Mouse (Mus musculus): Measurements from ENCODE around the gene Ccdc173. TPM values are rescaled to one million over a fixed set of nuclear protein-coding genes. Genes with fewer than 3 reads are reported as not detected.
A peak's percentile ranks its signal among the peaks of the same experiment; 100 is the strongest.

Ccdc173 gene
- polyA plus RNA-seq, 1 experiment, result 1.8 TPM

- no peak for TF ChIP-seq CTCF (IDR thresholded peaks at IDR 0.05; ENCODE audit: borderline replicate concordance, insufficient read depth, low read length)
- no peak for TF ChIP-seq POLR2A (IDR thresholded peaks at IDR 0.05; ENCODE audit: low read depth, low read length)
- no peak overlapping the region for H3K4me3 ChIP-seq (ENCODE audit: insufficient read depth, low read length)
- no peak overlapping the region for H3K27ac ChIP-seq (ENCODE audit: insufficient read depth, low read length)
- no peaks in the 10 kb centered on the region for H3K4me1 ChIP-seq (ENCODE audit: control insufficient read depth, insufficient read depth, low read length)
These were observed 44.3 kb downstream of the Ccdc173 start for GRCm38 (mm10) chr2:69745091-69745490.

GRCm38 (mm10) chr2:69723519-69723825, 65.9 kb downstream of the Ccdc173 start:
- H3K4me1 ChIP-seq (ENCODE audit: control insufficient read depth, insufficient read depth, low read length), result peaks cover 2% of the 10 kb centered on the region; the same call in 1 of the 2 replicates
- H3K4me3 ChIP-seq (ENCODE audit: insufficient read depth, low read length), result peak overlapping the region; percentile 96
- TF ChIP-seq POLR2A (IDR thresholded peaks at IDR 0.05; ENCODE audit: low read depth, low read length), result peak; percentile 35
- no peak for TF ChIP-seq CTCF (IDR thresholded peaks at IDR 0.05; ENCODE audit: borderline replicate concordance, insufficient read depth, low read length)
- peak overlapping the region; percentile 70 for H3K27ac ChIP-seq (ENCODE audit: insufficient read depth, low read length)

GRCm38 (mm10) chr2:69722650-69723518, 66.5 kb downstream of the Ccdc173 start:
- Histone ChIP-seq H3K4me1 (ENCODE audit: control insufficient read depth, insufficient read depth, low read length) (peaks cover 2% of the 10 kb centered on the region; the same call in 1 of the 2 replicates), H3K4me3 (ENCODE audit: insufficient read depth, low read length) (peak overlapping the region; percentile 96), H3K27ac (ENCODE audit: insufficient read depth, low read length) (peak overlapping the region; percentile 70)
- no peak for TF ChIP-seq CTCF (IDR thresholded peaks at IDR 0.05; ENCODE audit: borderline replicate concordance, insufficient read depth, low read length)
- peak; percentile 68 for TF ChIP-seq POLR2A (IDR thresholded peaks at IDR 0.05; ENCODE audit: low read depth, low read length)

GRCm38 (mm10) chr2:69722273-69722649, 67.1 kb downstream of the Ccdc173 start, which contains the start of gene Ppig:
Gene Ppig (plus strand): TSS chr2:69722545.
- H3K4me1 ChIP-seq (ENCODE audit: control insufficient read depth, insufficient read depth, low read length), result peaks cover 2% of the 10 kb centered on the region; the same call in 1 of the 2 replicates
- H3K4me3 ChIP-seq (ENCODE audit: insufficient read depth, low read length), result peak within 1 kb of the TSS; percentile 96
- H3K27ac ChIP-seq (ENCODE audit: insufficient read depth, low read length), result peak within 1 kb of the TSS; percentile 70
- TF ChIP-seq POLR2A (IDR thresholded peaks at IDR 0.05; ENCODE audit: low read depth, low read length), result no peak
- TF ChIP-seq CTCF (IDR thresholded peaks at IDR 0.05; ENCODE audit: borderline replicate concordance, insufficient read depth, low read length), result no peak

- Histone ChIP-seq H3K27ac (ENCODE audit: insufficient read depth, low read length) (no peak overlapping the region), H3K4me1 (ENCODE audit: control insufficient read depth, insufficient read depth, low read length) (no peaks in the 10 kb centered on the region), H3K4me3 (ENCODE audit: insufficient read depth, low read length) (no peak overlapping the region)
- TF ChIP-seq CTCF (IDR thresholded peaks at IDR 0.05; ENCODE audit: borderline replicate concordance, insufficient read depth, low read length), result no peak
- no peak; the same call in 1 of the 2 replicates for TF ChIP-seq POLR2A (IDR thresholded peaks at IDR 0.05; ENCODE audit: low read depth, low read length)
These were observed 70.3 kb downstream of the Ccdc173 start for GRCm38 (mm10) chr2:69719121-69719520.

GRCm38 (mm10) chr2:69716483-69716882, 72.9 kb downstream of the Ccdc173 start:
- Histone ChIP-seq H3K27ac (ENCODE audit: insufficient read depth, low read length) (no peak overlapping the region), H3K4me1 (ENCODE audit: control insufficient read depth, insufficient read depth, low read length) (no peaks in the 10 kb centered on the region), H3K4me3 (ENCODE audit: insufficient read depth, low read length) (no peak overlapping the region)
- TF ChIP-seq POLR2A (IDR thresholded peaks at IDR 0.05; ENCODE audit: low read depth, low read length) (no peak), CTCF (IDR thresholded peaks at IDR 0.05; ENCODE audit: borderline replicate concordance, insufficient read depth, low read length) (no peak)

GRCm38 (mm10) chr2:69714126-69714525, 75.2 kb downstream of the Ccdc173 start:
- TF ChIP-seq POLR2A (IDR thresholded peaks at IDR 0.05; ENCODE audit: low read depth, low read length), result no peak
- no peak for TF ChIP-seq CTCF (IDR thresholded peaks at IDR 0.05; ENCODE audit: borderline replicate concordance, insufficient read depth, low read length)
- no peak overlapping the region for H3K4me3 ChIP-seq (ENCODE audit: insufficient read depth, low read length)
- H3K27ac ChIP-seq (ENCODE audit: insufficient read depth, low read length), result no peak overlapping the region
- no peaks in the 10 kb centered on the region for H3K4me1 ChIP-seq (ENCODE audit: control insufficient read depth, insufficient read depth, low read length)

GRCm38 (mm10) chr2:69713626-69714014, 75.8 kb downstream of the Ccdc173 start:
- no peaks in the 10 kb centered on the region for H3K4me1 ChIP-seq (ENCODE audit: control insufficient read depth, insufficient read depth, low read length)
- TF ChIP-seq CTCF (IDR thresholded peaks at IDR 0.05; ENCODE audit: borderline replicate concordance, insufficient read depth, low read length) (no peak), POLR2A (IDR thresholded peaks at IDR 0.05; ENCODE audit: low read depth, low read length) (no peak)
- H3K27ac ChIP-seq (ENCODE audit: insufficient read depth, low read length), result no peak overlapping the region
- no peak overlapping the region for H3K4me3 ChIP-seq (ENCODE audit: insufficient read depth, low read length)

- TF ChIP-seq POLR2A (IDR thresholded peaks at IDR 0.05; ENCODE audit: low read depth, low read length) (peak; percentile 53), CTCF (IDR thresholded peaks at IDR 0.05; ENCODE audit: borderline replicate concordance, insufficient read depth, low read length) (no peak)
- no peaks in the 10 kb centered on the region for H3K4me1 ChIP-seq (ENCODE audit: control insufficient read depth, insufficient read depth, low read length)
- H3K4me3 ChIP-seq (ENCODE audit: insufficient read depth, low read length), result peak within 1 kb of the TSS; percentile 82
- peak within 1 kb of the TSS; percentile 29; the same call in 1 of the 2 replicates for H3K27ac ChIP-seq (ENCODE audit: insufficient read depth, low read length)
These were observed 76.3 kb downstream of the Ccdc173 start, which contains the start of gene Fastkd1 for GRCm38 (mm10) chr2:69712981-69713625. Gene Fastkd1 (minus strand): TSS chr2:69713516.

- H3K4me3 ChIP-seq (ENCODE audit: insufficient read depth, low read length), result no peak overlapping the region
- TF ChIP-seq CTCF (IDR thresholded peaks at IDR 0.05; ENCODE audit: borderline replicate concordance, insufficient read depth, low read length), result no peak
- no peak overlapping the region for H3K27ac ChIP-seq (ENCODE audit: insufficient read depth, low read length)
- no peaks in the 10 kb centered on the region for H3K4me1 ChIP-seq (ENCODE audit: control insufficient read depth, insufficient read depth, low read length)
These were observed 77.2 kb downstream of the Ccdc173 start for GRCm38 (mm10) chr2:69712171-69712570.

Other genes with a start within 250 kb of the Ccdc173 start
- 1.3 and 1.5 TPM in 2 replicates for gene Lrp2, start 203.5 kb downstream of the Ccdc173 start, polyA plus RNA-seq (2011; ENCODE audit: insufficient read length, low read depth, missing spikeins)
- gene Bbs5, start 142.4 kb downstream of the Ccdc173 start, polyA plus RNA-seq (2011; ENCODE audit: insufficient read length, low read depth, missing spikeins), result 19.3 and 20.2 TPM in 2 replicates
- 0.38 and 0.47 TPM in 2 replicates for gene Klhl41, start 119.5 kb downstream of the Ccdc173 start, polyA plus RNA-seq (2011; ENCODE audit: insufficient read length, low read depth, missing spikeins)
- gene Fastkd1, start 76.1 kb downstream of the Ccdc173 start, polyA plus RNA-seq (2011; ENCODE audit: insufficient read length, low read depth, missing spikeins), result 9.6 and 11.3 TPM in 2 replicates
- 130 and 149 TPM in 2 replicates for gene Ppig, start 67.0 kb downstream of the Ccdc173 start, polyA plus RNA-seq (2011; ENCODE audit: insufficient read length, low read depth, missing spikeins)
- gene Phospho2, start within 50 bp of the Ccdc173 start, polyA plus RNA-seq (2011; ENCODE audit: insufficient read length, low read depth, missing spikeins), result 16.3 and 22.5 TPM in 2 replicates
- gene Klhl23, start 32.4 kb upstream of the Ccdc173 start, polyA plus RNA-seq (2011; ENCODE audit: insufficient read length, low read depth, missing spikeins), result 22.5 and 30.2 TPM in 2 replicates
- gene Ssb, start 72.0 kb upstream of the Ccdc173 start, polyA plus RNA-seq (2011; ENCODE audit: insufficient read length, low read depth, missing spikeins), result 259 and 260 TPM in 2 replicates
- 14.4 and 17.0 TPM in 2 replicates for gene Mettl5, start 96.0 kb upstream of the Ccdc173 start, polyA plus RNA-seq (2011; ENCODE audit: insufficient read length, low read depth, missing spikeins)
- 50.7 and 52.7 TPM in 2 replicates for gene Ubr3, start 107.7 kb upstream of the Ccdc173 start, polyA plus RNA-seq (2011; ENCODE audit: insufficient read length, low read depth, missing spikeins)
- gene Myo3b, start 249.6 kb upstream of the Ccdc173 start, polyA plus RNA-seq (2011; ENCODE audit: insufficient read length, low read depth, missing spikeins), result not detected in 2 replicates

Data from embryonic fibroblast, embryonic 13.5 days (primary cell).